Mouse (Mus musculus) heart, postnatal 0 days (tissue): ENCODE data around the gene Olfr592. TPM values are rescaled to one million over a fixed set of nuclear protein-coding genes. Genes with fewer than 3 reads are reported as not detected.
"Not testable (repeated sequence)": the region's sequence is repeated elsewhere in the genome, so short reads cannot be mapped to it uniquely, and the experiment has no call there.

Experiments
- ATAC-seq: fragments of 200-750 bp; cut with Nextera tagmentation; 2 replicates; pipeline ENCODE4 v1.8.0; 2017; ENCODE audit warnings: low read depth, moderate number of reproducible peaks, moderate library complexity; ENCODE audit not compliant: insufficient read depth
- DNase-seq: peaks from one replicate; pipeline ENCODE4 v3.0.0-alpha.2; 2016; ENCODE audit warnings: low spot score
- H3K27ac ChIP-seq: fragments of 300-500 bp; sonication (generic); 2 replicates; pipeline ENCODE4 v1.5.1; 2014; ENCODE audit warnings: low read depth, mild to moderate bottlenecking
- H3K27me3 ChIP-seq: fragments of 300-500 bp; sonication (generic); 2 replicates; pipeline ENCODE4 v1.6.1; 2014; ENCODE audit warnings: low read length, mixed read lengths; ENCODE audit not compliant: control insufficient read depth, insufficient read depth
- H3K36me3 ChIP-seq: fragments of 300-500 bp; sonication (generic); replicated peaks from 2 replicates; pipeline ENCODE4 v1.6.1; 2014; ENCODE audit warnings: low read length, mixed read lengths; ENCODE audit not compliant: control insufficient read depth, insufficient read depth
- H3K4me1 ChIP-seq: fragments of 300-500 bp; sonication (generic); 2 replicates; pipeline ENCODE4 v1.6.1; 2014; ENCODE audit warnings: antibody characterized with exemption; ENCODE audit not compliant: control insufficient read depth, insufficient read depth
- H3K4me2 ChIP-seq: fragments of 300-500 bp; sonication (generic); 2 replicates; pipeline ENCODE4 v1.6.1; 2014; ENCODE audit warnings: low read depth, mild to moderate bottlenecking, low read length, moderate library complexity
- H3K4me3 ChIP-seq: fragments of 300-500 bp; sonication (generic); 2 replicates; pipeline ENCODE4 v1.5.1; 2014; ENCODE audit warnings: low read depth, low read length
- H3K9ac ChIP-seq: fragments of 300-500 bp; sonication (generic); replicated peaks from 2 replicates; pipeline ENCODE4 v1.6.1; 2014; ENCODE audit warnings: low read depth, low read length, mixed read lengths
- H3K9me3 ChIP-seq: fragments of 300-500 bp; sonication (generic); replicated peaks from 2 replicates; pipeline ENCODE4 v1.6.1; 2016; ENCODE audit warnings: low read length; ENCODE audit not compliant: control insufficient read depth
- CTCF ChIP-seq: IDR thresholded peaks from 2 replicates; pipeline ENCODE4 v1.5.1; 2016; ENCODE audit warnings: antibody characterized with exemption, control low read depth, low read depth
- EP300 ChIP-seq: IDR thresholded peaks from 2 replicates; pipeline ENCODE4 v1.6.1; 2016; ENCODE audit warnings: antibody characterized with exemption, low read depth
- WGBS: fragments of 180-500 bp; shearing (Covaris S2); extraction: QIAGEN DNeasy Blood & Tissue Kit; methylation state at CpG from one replicate; pipeline ENCODE4 v1.1.7; 2014; 5-methylcytosine and 5-hydroxymethylcytosine counted together
- polyA plus RNA-seq: library from polyadenylated mRNA; unstranded; fragments of >200 nt; fragmentation: Nextera tagmentation; extraction: Ambion mirVana; gene quantifications from 2 replicates; pipeline ENCODE4 v1.2.1, GENCODE M21; 2015
- total RNA-seq: library from RNA; depleted of rRNA; stranded (reverse); fragments of >200 nt; gene quantifications from 2 replicates; pipeline ENCODE4 v1.2.3, GENCODE M21; 2014; ENCODE audit warnings: low replicate concordance; rRNA removed

The Olfr592 gene
- total RNA-seq (not detected in 2 replicates), polyA plus RNA-seq (not detected in 2 replicates)

DNA sequence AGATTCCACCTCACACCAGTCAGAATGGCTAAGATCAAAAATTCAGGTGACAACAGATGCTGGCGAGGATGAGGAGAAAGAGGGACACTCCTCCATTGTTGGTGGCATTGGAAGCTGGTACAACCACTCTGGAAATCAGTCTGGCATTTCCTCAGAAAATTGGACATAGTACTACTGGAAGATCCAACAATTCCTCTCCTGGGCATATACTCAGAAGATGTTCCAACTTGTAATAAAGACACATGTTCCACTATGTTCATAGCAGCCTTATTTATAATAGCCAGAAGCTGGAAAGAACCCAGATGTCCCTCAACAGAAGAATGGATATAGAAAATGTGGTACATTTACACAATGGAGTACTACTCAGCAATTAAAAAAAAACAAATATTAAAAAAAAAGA lies at the start of gene Olfr592:
Gene Olfr592 (plus strand): TSS at position 301 of the 400 bp plus-strand sequence.
- not testable (repeated sequence) for H3K4me2 ChIP-seq, ATAC-seq, H3K4me1 ChIP-seq, DNase-seq, H3K27ac ChIP-seq, H3K9me3 ChIP-seq, H3K9ac ChIP-seq, H3K4me3 ChIP-seq, H3K27me3 ChIP-seq, H3K36me3 ChIP-seq
- 69% methylated on average over 1 of the region's 1 CpGs for WGBS

GRCm38 (mm10) chr7:103140579-103140978 lies 44.0 kb upstream of the Olfr592 start, which contains the start of gene Olfr588-ps1:
Olfr588-ps1 (plus strand) TSS chr7:103140879.
- H3K4me3 ChIP-seq, result no peak within 1 kb of the TSS
- H3K4me2 ChIP-seq, result no peak within 1 kb of the TSS
- H3K9me3 ChIP-seq, result no peaks in the 10 kb centered on the region
- H3K36me3 ChIP-seq, result no peaks in the 10 kb centered on the region
- no peak for ATAC-seq
- no peak within 1 kb of the TSS for H3K27ac ChIP-seq
- DNase-seq, result no peak
- no peaks in the 10 kb centered on the region for H3K4me1 ChIP-seq
- H3K27me3 ChIP-seq, result no peaks in the 10 kb centered on the region
- WGBS, result 59% methylated on average over 1 of the region's 1 CpGs
- no peak within 1 kb of the TSS for H3K9ac ChIP-seq
- TF ChIP-seq CTCF, result no peak
- TF ChIP-seq EP300, result no peak

- H3K4me2 ChIP-seq, result no peak within 1 kb of the TSS
- WGBS, result 42% methylated on average over 2 of the region's 2 CpGs
- H3K4me1 ChIP-seq, result no peaks in the 10 kb centered on the region
- no peak within 1 kb of the TSS for H3K4me3 ChIP-seq
- no peaks in the 10 kb centered on the region for H3K27me3 ChIP-seq
- no peaks in the 10 kb centered on the region for H3K9me3 ChIP-seq
- TF ChIP-seq CTCF, result no peak
- no peak for TF ChIP-seq EP300
- no peak within 1 kb of the TSS for H3K9ac ChIP-seq
- no peaks in the 10 kb centered on the region for H3K36me3 ChIP-seq
- ATAC-seq, result no peak
- DNase-seq, result no peak
- H3K27ac ChIP-seq, result no peak within 1 kb of the TSS
Observed at GRCm38 (mm10) chr7:103156256-103156655, 28.3 kb upstream of the Olfr592 start, which contains the start of gene Olfr589. Olfr589 (minus strand) TSS chr7:103156356.

GRCm38 (mm10) chr7:103169697-103170096 lies 14.9 kb upstream of the Olfr592 start:
- H3K4me3 ChIP-seq, result no peak overlapping the region
- no peaks in the 10 kb centered on the region for H3K36me3 ChIP-seq
- H3K27me3 ChIP-seq, result no peaks in the 10 kb centered on the region
- no peaks in the 10 kb centered on the region for H3K4me1 ChIP-seq
- H3K4me2 ChIP-seq, result no peak overlapping the region
- no peak overlapping the region for H3K9ac ChIP-seq
- DNase-seq (no peak), ATAC-seq (no peak)
- H3K9me3 ChIP-seq, result no peaks in the 10 kb centered on the region
- TF ChIP-seq CTCF (no peak), EP300 (no peak)
- WGBS, result 64% methylated on average over 5 of the region's 5 CpGs
- no peak overlapping the region for H3K27ac ChIP-seq

DNA sequence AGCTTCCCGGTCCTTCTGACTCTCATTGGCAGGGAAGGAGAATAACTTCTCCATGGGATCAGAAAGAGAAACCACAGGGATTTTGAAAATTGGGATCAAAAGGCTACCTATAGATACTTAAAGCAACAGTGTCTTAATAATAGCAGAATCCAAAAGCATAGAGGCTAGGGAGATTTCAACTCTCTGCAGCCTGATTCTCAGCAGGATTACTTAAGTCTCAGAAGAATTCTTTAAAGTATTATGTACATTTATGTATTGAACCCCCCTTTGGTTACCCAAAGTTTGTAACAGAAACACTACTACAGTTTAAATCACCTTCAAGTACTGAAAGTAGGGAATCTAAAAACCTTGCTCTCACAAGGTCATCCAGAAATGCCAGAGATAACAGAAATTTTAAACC lies 6.4 kb upstream of the Olfr592 start, which contains the start of gene Olfr591:
Gene Olfr591 (minus strand): TSS at position 101 of the 400 bp plus-strand sequence.
- Histone ChIP-seq H3K4me1 (no peaks in the 10 kb centered on the region), H3K4me3 (no peak within 1 kb of the TSS), H3K27ac (no peak within 1 kb of the TSS), H3K9ac (no peak within 1 kb of the TSS), H3K27me3 (no peaks in the 10 kb centered on the region), H3K36me3 (no peaks in the 10 kb centered on the region), H3K4me2 (no peak within 1 kb of the TSS), H3K9me3 (peaks cover 3% of the 10 kb centered on the region; the same call in 1 of the 2 replicates)
- no peak for DNase-seq
- no peak for TF ChIP-seq CTCF
- TF ChIP-seq EP300, result no peak
- no peak for ATAC-seq
- 67% methylated on average over 1 of the region's 1 CpGs for WGBS

DNA sequence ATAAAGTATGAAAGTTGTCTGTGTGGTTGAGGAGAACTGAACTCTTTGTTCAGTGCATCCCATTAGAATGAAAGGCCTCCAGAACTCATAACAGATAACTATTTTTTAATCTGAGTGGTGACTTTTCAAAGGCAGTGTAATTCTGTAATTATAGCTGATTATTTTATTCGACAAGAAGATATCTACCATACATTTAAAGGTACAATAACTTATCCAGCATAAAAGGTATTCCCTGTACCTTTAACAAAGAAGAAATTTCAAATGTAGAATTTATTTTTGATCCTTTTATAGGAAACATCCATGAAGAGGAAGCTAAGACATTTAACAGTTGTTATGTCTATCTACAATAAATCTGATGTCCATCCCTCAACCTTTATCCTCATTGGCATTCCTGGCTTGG lies 27.0 kb downstream of the Olfr592 start, which contains the start of gene Olfr593:
Gene Olfr593 (plus strand): TSS at position 301 of the 400 bp plus-strand sequence.
- Histone ChIP-seq H3K4me2 (no peak within 1 kb of the TSS), H3K27ac (no peak within 1 kb of the TSS), H3K36me3 (no peaks in the 10 kb centered on the region), H3K9ac (no peak within 1 kb of the TSS), H3K27me3 (no peaks in the 10 kb centered on the region), H3K4me1 (no peaks in the 10 kb centered on the region), H3K4me3 (no peak within 1 kb of the TSS), H3K9me3 (no peaks in the 10 kb centered on the region)
- no peak for TF ChIP-seq EP300
- TF ChIP-seq CTCF, result no peak
- WGBS, result 56% methylated on average over 1 of the region's 1 CpGs
- DNase-seq, result no peak
- no peak for ATAC-seq

DNA sequence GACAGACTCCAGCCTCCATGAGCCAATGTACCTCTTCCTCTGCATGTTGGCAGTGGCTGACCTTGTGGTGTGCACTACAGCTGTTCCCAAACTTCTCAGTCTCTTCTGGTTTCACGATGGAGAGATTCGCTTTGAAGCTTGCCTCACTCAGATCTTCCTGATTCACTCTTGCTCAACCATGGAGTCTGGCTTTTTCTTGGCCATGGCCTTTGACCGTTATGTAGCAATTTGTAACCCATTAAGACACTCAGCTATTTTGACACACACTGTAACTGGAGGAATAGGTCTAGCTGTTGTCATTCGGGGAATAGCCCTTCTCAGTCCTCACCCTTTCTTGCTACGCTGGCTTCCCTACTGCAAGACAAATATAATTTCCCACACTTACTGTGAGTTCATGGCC lies 27.4 kb downstream of the Olfr592 start:
- H3K9me3 ChIP-seq, H3K4me3 ChIP-seq, H3K4me1 ChIP-seq, H3K27ac ChIP-seq, H3K4me2 ChIP-seq, H3K9ac ChIP-seq, ATAC-seq, H3K27me3 ChIP-seq, DNase-seq, H3K36me3 ChIP-seq: not testable (repeated sequence)
- 83% methylated on average over 5 of the region's 5 CpGs for WGBS
